Mouse (Mus musculus) midbrain, embryonic 12.5 days (tissue): ENCODE data around the gene Tmem184b. TPM values are rescaled to one million over a fixed set of nuclear protein-coding genes. Genes with fewer than 3 reads are reported as not detected.
A peak's percentile ranks its signal among the peaks of the same experiment; 100 is the strongest.

Experiments used
- ATAC-seq: fragments of 200-750 bp; cut with Nextera tagmentation; 2 replicates; pipeline ENCODE4 v1.8.0; 2017; ENCODE audit warnings: low read depth, moderate TSS enrichment, moderate library complexity; ENCODE audit not compliant: low FRiP score
- H3K27ac ChIP-seq: fragments of 300-500 bp; sonication (generic); replicated peaks from 2 replicates; pipeline ENCODE4 v1.5.1; 2016; ENCODE audit warnings: mild to moderate bottlenecking
- H3K27me3 ChIP-seq: fragments of 300-500 bp; sonication (generic); 2 replicates; pipeline ENCODE4 v1.6.1; 2016; ENCODE audit warnings: mild to moderate bottlenecking
- H3K36me3 ChIP-seq: fragments of 300-500 bp; sonication (generic); 2 replicates; pipeline ENCODE4 v1.6.1; 2016
- H3K4me1 ChIP-seq: fragments of 300-500 bp; sonication (generic); 2 replicates; pipeline ENCODE4 v1.6.1; 2016
- H3K4me2 ChIP-seq: fragments of 300-500 bp; sonication (generic); replicated peaks from 2 replicates; pipeline ENCODE4 v1.6.1; 2016; ENCODE audit warnings: mild to moderate bottlenecking, moderate library complexity
- H3K4me3 ChIP-seq: fragments of 300-500 bp; sonication (generic); 2 replicates; pipeline ENCODE4 v1.5.1; 2016; ENCODE audit warnings: mild to moderate bottlenecking
- H3K9ac ChIP-seq: fragments of 300-500 bp; sonication (generic); replicated peaks from 2 replicates; pipeline ENCODE4 v1.6.1; 2016; ENCODE audit warnings: mild to moderate bottlenecking, moderate library complexity
- H3K9me3 ChIP-seq: fragments of 300-500 bp; sonication (generic); 2 replicates; pipeline ENCODE4 v1.6.1; 2016; ENCODE audit warnings: mild to moderate bottlenecking
- WGBS: fragments of 180-500 bp; shearing (Covaris S2); methylation state at CpG from one replicate; pipeline ENCODE4 v1.1.7; 2016; 5-methylcytosine and 5-hydroxymethylcytosine counted together
- polyA plus RNA-seq: library from polyadenylated mRNA; unstranded; fragments of >200 nt; fragmentation: Nextera tagmentation; extraction: Ambion mirVana; gene quantifications from 2 replicates; pipeline ENCODE4 v1.2.1, GENCODE M21; 2016

Tmem184b gene
- polyA plus RNA-seq, 1 experiment from 2014 or later: 47.9 TPM

DNA sequence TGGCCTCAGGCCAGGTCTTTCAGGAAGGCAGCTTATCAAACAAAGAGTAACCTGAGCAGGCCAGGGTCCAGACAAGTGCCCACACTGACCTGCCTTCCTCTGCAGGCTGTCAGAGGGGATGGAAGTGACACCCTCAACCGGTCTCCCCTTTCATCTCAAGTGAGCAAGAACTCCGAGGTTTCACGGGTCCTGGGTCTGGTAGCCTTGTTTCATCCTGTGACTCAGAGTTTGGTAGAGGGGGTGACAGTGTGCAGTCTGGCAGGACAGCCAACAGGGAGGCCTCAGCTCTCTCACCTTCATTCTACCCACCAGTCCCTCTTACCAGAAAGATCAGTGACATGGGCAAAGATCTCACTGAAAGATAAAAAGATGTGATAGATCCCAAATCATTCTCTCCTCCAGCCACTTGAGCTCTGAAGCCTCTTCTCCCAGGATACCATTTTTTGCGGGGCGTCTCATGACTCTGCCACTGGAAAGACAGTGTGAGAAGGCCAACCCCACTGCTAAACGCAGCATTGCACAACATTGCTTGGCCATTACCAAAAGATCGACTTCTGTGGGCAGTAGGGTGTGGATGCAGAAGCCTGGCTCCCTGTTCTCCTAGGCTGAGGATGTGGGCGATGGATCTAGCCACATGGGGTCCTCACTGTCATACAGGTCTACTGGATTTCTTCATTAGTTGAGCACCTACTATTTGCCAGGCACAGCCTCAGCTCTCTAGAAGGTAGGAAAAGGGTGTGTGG is 57.1 kb downstream of the Tmem184b start, which contains the start of gene Maff:
TSS of gene Maff (plus strand) at position 571 of the 743 bp plus-strand sequence.
- no peaks in the 10 kb centered on the region for H3K36me3 ChIP-seq
- no peak for ATAC-seq
- H3K27ac ChIP-seq: peak within 1 kb of the TSS; percentile 65
- H3K4me1 ChIP-seq: peaks cover 13% of the 10 kb centered on the region
- peak within 1 kb of the TSS; percentile 72 for H3K9ac ChIP-seq
- peak within 1 kb of the TSS; percentile 99 for H3K4me2 ChIP-seq
- H3K9me3 ChIP-seq: no peaks in the 10 kb centered on the region
- 50% methylated on average over 8 of the region's 8 CpGs for WGBS
- peak within 1 kb of the TSS; percentile 75 for H3K4me3 ChIP-seq
- H3K27me3 ChIP-seq: peaks cover 37% of the 10 kb centered on the region

DNA sequence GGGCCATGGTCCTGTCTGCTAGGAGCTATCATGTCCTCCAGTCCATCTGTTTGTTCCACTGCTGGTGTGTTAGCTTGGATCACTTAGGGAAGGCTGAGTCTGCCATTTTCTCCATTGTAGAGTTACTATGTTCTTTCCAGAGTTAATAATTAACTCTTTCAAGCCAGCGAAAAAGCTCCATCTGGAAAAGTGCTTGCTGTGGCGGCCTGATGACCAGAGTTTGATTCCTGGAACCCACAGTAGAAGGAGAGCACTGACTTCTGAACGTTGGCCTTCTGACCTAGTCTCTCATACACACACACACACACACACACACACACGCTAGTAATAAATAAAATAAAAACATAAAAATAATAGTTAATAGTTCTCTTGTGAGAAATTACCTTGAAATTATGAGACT is 58.7 kb downstream of the Tmem184b start:
- peaks cover 29% of the 10 kb centered on the region for H3K27me3 ChIP-seq
- no peak for ATAC-seq
- no peak overlapping the region for H3K27ac ChIP-seq
- H3K36me3 ChIP-seq: no peaks in the 10 kb centered on the region
- H3K9me3 ChIP-seq: no peaks in the 10 kb centered on the region
- H3K4me3 ChIP-seq: no peak overlapping the region
- no peak overlapping the region for H3K4me2 ChIP-seq
- peaks cover 13% of the 10 kb centered on the region for H3K4me1 ChIP-seq
- no peak overlapping the region for H3K9ac ChIP-seq
- WGBS: 84% methylated on average over 4 of the region's 4 CpGs

DNA sequence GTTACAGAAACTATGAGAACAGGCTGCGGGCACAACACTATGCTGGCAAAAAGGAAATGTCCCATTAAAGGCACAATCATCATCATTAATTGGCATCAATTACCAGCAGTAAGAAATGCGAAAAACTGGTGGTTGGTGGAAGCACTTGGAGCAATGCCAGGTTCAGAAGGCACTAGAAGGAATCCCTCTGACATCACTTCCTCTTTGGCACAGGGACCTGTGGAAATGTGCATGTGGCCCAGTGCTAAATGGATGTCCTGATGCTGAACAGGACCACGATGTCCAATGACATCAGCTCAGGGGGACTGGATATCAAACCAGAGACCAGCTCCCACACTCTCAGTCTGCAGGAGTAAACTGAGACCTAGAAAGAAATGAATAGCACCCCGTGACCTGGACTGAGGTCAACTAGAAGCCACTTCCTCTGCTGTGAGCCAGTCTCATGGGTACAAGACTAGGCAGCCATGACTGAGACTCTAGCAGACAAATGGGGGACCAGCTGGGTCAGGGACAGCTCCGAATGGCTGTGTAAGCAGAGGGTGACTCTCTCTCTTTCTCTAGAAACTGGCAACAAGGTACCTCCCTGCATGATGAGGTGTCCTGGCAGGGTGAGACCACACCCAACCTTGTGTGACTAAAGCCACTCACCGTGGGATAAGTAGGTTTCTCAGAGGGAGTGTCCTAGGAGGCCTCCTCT is 60.6 kb downstream of the Tmem184b start:
- Histone ChIP-seq H3K27me3 (peaks cover 14% of the 10 kb centered on the region), H3K9ac (no peak overlapping the region), H3K4me3 (no peak overlapping the region), H3K9me3 (no peaks in the 10 kb centered on the region), H3K27ac (no peak overlapping the region), H3K4me2 (no peak overlapping the region), H3K36me3 (no peaks in the 10 kb centered on the region), H3K4me1 (peaks cover 5% of the 10 kb centered on the region; the same call in 1 of the 2 replicates)
- no peak for ATAC-seq
- 79% methylated on average over 6 of the region's 6 CpGs for WGBS

DNA sequence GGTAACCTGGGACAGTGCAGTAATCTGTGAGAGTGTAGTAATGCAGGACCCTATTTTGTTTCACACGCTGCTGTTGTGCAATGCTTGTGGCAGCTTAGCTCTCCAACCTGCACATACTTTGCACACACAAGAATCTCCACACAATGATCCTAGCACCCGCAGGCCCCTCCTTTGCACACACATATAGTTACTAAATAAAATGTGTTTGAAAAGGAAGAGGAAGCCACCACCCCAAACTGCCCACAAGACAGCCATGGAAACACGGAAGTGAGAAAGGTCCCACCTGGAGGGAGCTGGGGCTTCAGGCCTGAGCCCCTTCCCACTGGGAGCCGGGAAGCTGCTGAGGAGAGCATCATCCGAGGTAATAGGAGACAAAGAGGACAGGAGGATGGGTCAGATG is 64.4 kb downstream of the Tmem184b start:
- Histone ChIP-seq H3K36me3 (no peaks in the 10 kb centered on the region), H3K9me3 (no peaks in the 10 kb centered on the region), H3K9ac (no peak overlapping the region), H3K4me3 (no peak overlapping the region), H3K27me3 (no peaks in the 10 kb centered on the region), H3K27ac (no peak overlapping the region), H3K4me2 (no peak overlapping the region), H3K4me1 (peaks cover 7% of the 10 kb centered on the region; the same call in 1 of the 2 replicates)
- WGBS: 79% methylated on average over 5 of the region's 5 CpGs
- ATAC-seq: no peak

DNA sequence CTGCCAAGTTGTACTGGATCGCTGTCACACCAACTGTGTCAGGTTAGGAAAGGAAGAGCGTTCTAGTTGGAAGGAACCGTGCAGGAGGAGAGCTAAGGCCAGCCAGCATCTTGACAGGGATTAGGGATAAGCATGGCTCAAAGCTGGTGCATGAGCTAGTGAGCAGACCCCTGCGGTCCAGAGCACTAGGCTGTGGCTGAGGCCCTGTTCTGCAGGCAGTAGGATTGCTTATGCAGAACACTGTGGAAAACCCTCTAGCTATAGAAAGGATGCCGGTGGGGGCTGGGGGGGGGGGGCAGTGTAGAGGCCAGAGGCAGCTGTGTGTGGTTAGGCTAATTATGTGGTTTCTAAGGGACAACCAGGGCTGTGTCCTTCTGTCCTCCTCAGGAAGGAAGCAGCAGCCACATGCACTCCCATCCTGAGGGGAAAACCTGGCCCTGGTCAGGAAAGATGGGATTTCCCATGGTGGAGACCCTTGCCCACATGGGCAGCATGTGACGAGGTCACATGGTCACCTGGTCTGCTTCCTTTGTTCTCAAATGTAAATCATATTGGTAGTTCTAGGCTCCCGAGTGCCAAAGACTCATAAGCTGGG is 68.2 kb downstream of the Tmem184b start:
- Histone ChIP-seq H3K4me1 (peaks cover 7% of the 10 kb centered on the region; the same call in 1 of the 2 replicates), H3K9ac (no peak overlapping the region), H3K36me3 (no peaks in the 10 kb centered on the region), H3K4me3 (no peak overlapping the region), H3K27ac (peak overlapping the region; percentile 30; the same call in 1 of the 2 replicates), H3K27me3 (no peaks in the 10 kb centered on the region), H3K9me3 (no peaks in the 10 kb centered on the region), H3K4me2 (no peak overlapping the region)
- WGBS: 48% methylated on average over 7 of the region's 7 CpGs
- ATAC-seq: no peak

DNA sequence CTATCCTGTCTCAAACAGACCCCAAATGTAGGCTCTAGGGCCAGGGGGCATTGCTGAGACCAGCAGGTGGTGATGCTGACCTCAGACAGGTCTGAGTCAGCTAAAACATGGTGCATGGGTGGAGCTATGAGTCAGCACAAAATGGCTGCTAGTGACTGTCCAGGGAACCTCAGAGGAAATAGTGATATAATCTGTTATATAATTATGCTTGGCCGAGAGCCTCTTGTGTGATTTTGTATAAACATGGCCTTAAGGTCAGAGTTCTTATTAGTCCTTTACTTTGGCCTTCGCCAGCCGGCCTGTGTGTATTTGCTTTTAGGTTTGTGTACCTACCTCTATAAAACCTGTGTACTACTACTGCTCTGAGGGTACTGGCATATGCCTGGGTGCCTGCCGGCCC is 70.0 kb downstream of the Tmem184b start:
- ATAC-seq: no peak
- Histone ChIP-seq H3K9me3 (no peaks in the 10 kb centered on the region), H3K9ac (no peak overlapping the region), H3K4me1 (peaks cover 7% of the 10 kb centered on the region; the same call in 1 of the 2 replicates), H3K4me3 (no peak overlapping the region), H3K27me3 (no peaks in the 10 kb centered on the region), H3K27ac (no peak overlapping the region), H3K4me2 (no peak overlapping the region), H3K36me3 (no peaks in the 10 kb centered on the region)
- WGBS: 73% methylated on average over 4 of the region's 4 CpGs

DNA sequence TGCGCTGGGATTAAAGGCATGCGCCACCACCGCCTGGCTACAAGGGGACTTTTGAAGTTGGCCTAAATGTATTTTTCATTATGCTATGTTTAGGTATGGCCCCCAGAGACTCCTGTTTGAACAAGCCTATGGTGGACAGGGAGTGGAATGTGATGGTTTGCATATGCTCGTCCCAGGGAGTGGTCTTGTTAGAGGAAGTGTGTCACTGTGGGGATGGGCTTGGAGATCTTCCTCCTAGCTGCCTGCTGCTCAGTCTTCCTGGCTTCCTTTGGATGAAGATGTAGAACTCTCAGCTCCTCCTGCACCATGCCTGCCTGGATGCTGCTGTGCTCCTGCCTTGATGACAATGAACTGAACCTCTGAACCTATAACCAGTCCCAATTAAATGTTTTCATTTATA is 72.8 kb downstream of the Tmem184b start:
- Histone ChIP-seq H3K27ac (no peak overlapping the region), H3K4me1 (peaks cover 26% of the 10 kb centered on the region), H3K36me3 (no peaks in the 10 kb centered on the region), H3K9me3 (no peaks in the 10 kb centered on the region), H3K9ac (no peak overlapping the region), H3K4me3 (no peak overlapping the region), H3K4me2 (no peak overlapping the region), H3K27me3 (no peaks in the 10 kb centered on the region)
- 70% methylated on average over 4 of the region's 4 CpGs for WGBS
- no peak for ATAC-seq

DNA sequence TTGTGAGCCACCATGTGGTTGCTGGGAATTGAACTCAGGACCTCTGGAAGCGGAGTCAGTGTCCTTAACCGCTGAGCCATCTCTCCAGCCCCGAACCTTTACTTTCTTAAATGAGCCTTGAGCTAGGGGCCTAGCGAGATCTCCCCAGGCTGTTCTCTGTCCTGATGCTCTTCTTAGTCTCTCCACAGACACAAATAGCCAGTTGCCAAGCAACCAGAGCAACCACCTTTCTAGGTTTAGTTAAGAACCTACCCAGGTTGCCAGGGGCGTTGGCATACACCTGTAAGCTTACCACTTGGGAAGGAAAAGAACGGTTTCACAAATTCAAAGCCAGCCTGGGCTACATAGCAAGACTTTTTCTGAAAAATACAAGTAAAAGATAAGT is 73.4 kb downstream of the Tmem184b start:
- WGBS: 91% methylated on average over 6 of the region's 6 CpGs
- Histone ChIP-seq H3K27me3 (no peaks in the 10 kb centered on the region), H3K9me3 (no peaks in the 10 kb centered on the region), H3K4me3 (no peak overlapping the region), H3K4me1 (peaks cover 24% of the 10 kb centered on the region), H3K27ac (no peak overlapping the region), H3K9ac (no peak overlapping the region), H3K4me2 (no peak overlapping the region), H3K36me3 (no peaks in the 10 kb centered on the region)
- ATAC-seq: no peak

DNA sequence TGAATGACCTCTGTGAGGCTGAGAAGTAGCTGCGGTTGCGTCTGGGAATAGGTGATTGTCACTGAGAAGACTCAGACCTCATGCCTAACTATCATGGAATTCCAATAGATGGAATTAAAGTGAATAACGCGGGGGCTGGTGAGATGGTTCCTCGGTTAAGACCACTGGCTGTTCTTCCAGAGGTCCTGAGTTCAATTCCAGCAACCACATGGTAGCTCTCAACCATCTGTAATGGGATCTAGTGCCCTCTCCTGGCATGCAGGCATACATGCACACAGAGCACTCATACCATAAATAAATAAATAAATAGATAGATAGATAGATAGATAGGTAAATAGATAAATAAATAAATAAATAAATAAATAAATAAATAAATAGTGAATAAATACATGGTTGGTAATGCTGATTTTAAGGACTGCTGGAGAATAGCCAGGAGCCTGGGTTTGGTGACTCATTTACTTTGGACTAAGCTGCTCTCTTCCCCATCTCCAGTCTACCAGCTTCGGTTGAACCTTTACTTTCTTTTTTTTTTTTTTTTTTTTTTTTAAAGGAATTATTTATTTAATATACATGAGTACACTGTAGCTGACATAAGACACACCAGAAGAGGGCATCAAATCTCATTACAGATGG is 73.9 kb downstream of the Tmem184b start:
- WGBS: 94% methylated on average over 6 of the region's 6 CpGs
- Histone ChIP-seq H3K36me3 (no peaks in the 10 kb centered on the region), H3K9ac (no peak overlapping the region), H3K27me3 (no peaks in the 10 kb centered on the region), H3K9me3 (no peaks in the 10 kb centered on the region), H3K4me1 (peaks cover 21% of the 10 kb centered on the region), H3K4me2 (no peak overlapping the region), H3K4me3 (no peak overlapping the region), H3K27ac (no peak overlapping the region)
- ATAC-seq: no peak

DNA sequence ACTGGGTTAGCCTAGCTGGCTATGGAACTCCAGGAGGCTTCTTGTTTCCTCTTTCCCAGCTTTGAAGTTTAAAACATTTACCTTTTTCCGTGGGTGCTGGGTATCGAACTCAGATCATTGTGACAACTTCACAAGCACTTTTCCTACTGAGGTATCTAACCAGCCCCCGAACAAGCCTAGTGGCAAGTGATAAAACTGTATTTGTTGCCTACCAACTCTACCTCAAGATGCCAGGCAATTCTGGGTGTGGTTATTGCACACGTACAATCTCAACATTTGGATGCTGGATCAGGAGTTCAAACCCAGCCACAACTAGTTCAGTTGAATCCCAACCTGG is 74.5 kb downstream of the Tmem184b start:
- no peaks in the 10 kb centered on the region for H3K36me3 ChIP-seq
- ATAC-seq: no peak
- no peaks in the 10 kb centered on the region for H3K9me3 ChIP-seq
- H3K27ac ChIP-seq: no peak overlapping the region
- no peaks in the 10 kb centered on the region for H3K27me3 ChIP-seq
- H3K4me1 ChIP-seq: peaks cover 21% of the 10 kb centered on the region
- no peak overlapping the region for H3K9ac ChIP-seq
- H3K4me3 ChIP-seq: no peak overlapping the region
- WGBS: 92% methylated on average over 4 of the region's 4 CpGs
- H3K4me2 ChIP-seq: peak overlapping the region; percentile 74

DNA sequence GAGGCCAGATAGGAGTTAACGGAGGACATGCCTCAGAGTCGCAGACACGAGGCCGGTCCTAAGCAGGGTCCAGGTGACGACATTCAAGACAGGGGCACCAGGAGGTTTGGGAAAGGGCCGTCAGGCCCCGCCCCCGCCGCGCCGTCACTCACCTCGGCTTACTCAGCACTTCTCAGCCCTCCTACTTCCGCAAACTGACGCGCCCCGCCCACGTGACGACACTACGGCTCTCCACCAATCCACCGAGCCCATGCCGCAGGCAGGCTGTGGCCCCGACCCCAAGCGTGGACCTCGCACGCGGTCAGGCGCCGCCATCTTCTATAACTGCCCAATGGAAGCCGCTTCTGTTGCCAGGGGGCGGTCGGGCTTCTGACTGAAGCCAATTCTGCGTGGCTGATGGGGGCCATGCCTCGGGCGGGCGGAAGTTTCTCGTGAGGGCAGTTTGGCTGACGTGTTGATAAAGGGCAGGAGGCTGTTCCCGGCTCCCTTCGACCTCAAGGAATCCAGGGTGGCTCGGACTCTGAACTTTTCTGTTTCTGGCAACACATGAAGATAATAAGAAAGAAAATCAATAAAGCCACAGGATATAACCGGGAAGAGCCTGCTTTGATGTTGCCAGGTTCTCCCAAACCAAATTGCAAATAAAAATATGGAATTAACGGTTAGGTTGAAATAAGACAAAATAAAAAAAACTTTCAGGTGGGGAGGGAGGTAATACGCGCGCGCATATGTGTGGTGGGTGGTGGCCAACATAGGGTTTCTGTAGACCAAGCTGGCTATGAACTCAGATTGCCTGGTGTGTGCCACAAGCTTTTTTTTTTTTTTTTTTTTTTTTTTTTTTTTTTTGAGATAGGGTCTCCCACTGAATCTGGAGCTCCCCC is 75.1 kb downstream of the Tmem184b start, which contains the start of gene Pla2g6:
TSS of gene Pla2g6 (minus strand) at position 333 of the 881 bp plus-strand sequence.
- no peaks in the 10 kb centered on the region for H3K9me3 ChIP-seq
- no peaks in the 10 kb centered on the region for H3K27me3 ChIP-seq
- peak; percentile 97 for ATAC-seq
- peak within 1 kb of the TSS; percentile 74 for H3K4me2 ChIP-seq
- H3K27ac ChIP-seq: peak within 1 kb of the TSS; percentile 82
- WGBS: 4% methylated on average over 46 of the region's 46 CpGs
- H3K4me3 ChIP-seq: peak within 1 kb of the TSS; percentile 56
- H3K36me3 ChIP-seq: no peaks in the 10 kb centered on the region
- H3K9ac ChIP-seq: peak within 1 kb of the TSS; percentile 65
- H3K4me1 ChIP-seq: peaks cover 25% of the 10 kb centered on the region
